Mouse (Mus musculus): Measurements from ENCODE around the gene Nek10.
"Not testable (repeated sequence)": the region's sequence is repeated elsewhere in the genome, so short reads cannot be mapped to it uniquely, and the experiment has no call there.

Nek10 gene

DNA sequence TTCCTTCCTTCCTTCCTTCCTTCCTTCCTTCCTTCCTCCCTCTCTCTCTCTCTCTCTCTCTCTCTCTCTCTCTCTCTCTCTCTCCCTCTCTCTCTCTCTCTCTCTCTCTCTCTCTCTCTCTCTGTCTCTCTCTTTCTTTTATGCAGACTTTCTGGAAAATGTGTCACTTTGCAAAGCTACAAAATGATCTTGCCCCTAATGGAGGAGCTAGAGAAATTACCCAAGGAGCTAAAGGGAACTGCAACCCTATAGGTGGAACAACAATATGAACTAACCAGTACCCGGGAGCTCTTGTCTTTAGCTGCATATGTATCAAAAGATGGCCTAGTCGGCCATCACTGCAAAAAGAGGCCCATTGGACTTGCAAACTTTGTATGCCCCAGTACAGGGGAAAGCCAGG lies at the start of gene Nek10:
Nek10 (plus strand) TSS at position 301 of the 400 bp plus-strand sequence.
- not testable (repeated sequence) for DNase-seq

- DNase-seq, result no peak
Observed at GRCm38 (mm10) chr14:14781169-14781568, 22.0 kb upstream of the Nek10 start.

DNA sequence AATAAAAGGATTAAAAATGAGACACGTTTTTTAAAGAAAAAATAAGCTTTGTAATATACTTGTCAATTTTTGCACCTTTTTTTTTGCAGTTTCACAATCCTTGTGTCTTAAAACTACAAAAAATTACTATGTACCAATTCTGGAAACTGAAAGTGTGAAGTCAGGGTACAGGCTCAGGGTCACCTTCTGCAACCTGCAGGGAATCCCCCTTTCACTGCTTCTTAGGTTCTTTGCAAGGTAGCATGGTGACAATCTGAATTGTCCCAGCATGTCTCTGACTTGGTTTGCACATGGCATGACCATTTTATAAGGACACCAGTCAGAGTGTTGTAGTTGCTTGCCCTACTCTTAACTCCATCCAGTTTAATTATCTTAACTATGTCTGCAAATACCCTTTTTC lies 19.0 kb upstream of the Nek10 start:
- DNase-seq, result no peak

- no peak for DNase-seq
Observed at GRCm38 (mm10) chr14:14786979-14787378, 16.2 kb upstream of the Nek10 start.

GRCm38 (mm10) chr14:14789840-14790470 lies 13.3 kb upstream of the Nek10 start:
- DNase-seq, result no peak

DNA sequence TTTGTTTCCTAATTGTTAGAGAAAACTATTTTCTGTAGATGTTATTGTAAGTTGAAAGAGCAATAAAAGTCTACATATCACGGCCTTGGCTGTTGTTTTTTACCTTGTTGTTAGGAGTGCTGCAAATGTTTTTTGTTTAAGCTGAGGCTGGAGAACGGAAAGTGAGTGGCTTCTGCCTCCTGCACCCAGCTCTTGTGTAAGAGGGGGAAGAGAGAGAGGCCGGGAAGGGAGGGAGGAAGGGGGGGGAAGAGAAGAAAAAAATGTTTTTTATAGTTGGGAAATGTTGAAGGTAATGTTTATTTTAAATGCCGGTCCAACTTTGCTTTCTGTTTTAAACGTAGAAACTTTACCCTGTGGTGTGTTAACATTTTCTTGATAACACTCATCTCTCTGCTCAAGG lies 3.4 kb upstream of the Nek10 start:
- DNase-seq, result no peak

GRCm38 (mm10) chr14:14800332-14800731 lies 2.9 kb upstream of the Nek10 start:
- DNase-seq, result no peak

GRCm38 (mm10) chr14:14800810-14801209 lies 2.4 kb upstream of the Nek10 start:
- no peak for DNase-seq

DNA sequence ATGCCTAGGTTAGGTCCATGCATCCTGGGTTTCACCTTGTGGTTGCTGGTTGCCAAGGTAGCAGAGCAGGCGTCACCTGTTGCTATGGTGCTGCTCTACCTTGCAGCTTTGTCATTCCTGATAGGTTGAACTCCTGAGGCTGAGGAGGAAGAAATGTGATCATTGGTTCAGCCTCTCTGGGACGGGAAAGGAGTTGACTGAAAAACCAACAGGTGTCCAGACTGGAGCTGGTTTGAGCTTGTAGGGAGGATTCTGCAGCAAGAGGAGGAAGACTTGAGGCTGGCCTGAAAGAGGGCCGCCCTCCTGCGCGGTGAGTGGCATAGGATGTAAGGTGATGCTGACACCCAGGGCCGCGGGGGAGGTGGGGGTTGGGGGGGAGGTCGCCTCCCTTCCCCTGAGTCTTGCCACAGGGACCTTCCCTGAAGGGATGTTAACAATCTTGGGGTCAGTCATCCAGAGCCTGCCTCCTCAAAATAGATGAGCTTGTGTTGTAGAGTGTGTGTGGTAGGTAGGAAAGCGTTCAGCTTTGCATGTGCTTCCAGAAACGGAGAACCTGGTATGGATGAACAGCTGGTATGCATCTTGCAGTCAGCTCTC lies 804 bp downstream of the Nek10 start:
- DNase-seq, result peak in 1 of 2 experiments; percentile 1

GRCm38 (mm10) chr14:14804518-14805212 lies 1.4 kb downstream of the Nek10 start:
- DNase-seq, result no peak

GRCm38 (mm10) chr14:14832520-14833240 lies 29.5 kb downstream of the Nek10 start:
- peak; percentile 41 to 64 for DNase-seq

DNA sequence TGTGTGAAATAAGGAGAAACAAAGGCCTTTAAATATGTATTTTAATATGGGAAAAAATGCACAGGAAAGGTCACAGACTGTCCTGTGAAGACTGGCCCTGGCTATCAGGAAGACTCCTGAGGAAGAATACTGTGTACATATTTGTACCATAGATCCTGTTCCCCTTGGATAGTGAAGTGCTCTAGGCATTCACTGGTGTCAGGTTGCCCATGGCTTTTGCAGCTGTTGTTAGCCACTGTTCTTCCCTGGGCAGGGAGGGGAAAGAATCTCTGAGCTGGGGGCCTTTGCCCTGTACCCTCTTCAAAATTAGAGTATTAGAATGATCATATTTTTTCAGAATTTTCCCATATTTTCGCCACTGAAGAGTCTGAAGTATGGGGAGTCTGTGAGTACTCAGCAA lies 30.3 kb downstream of the Nek10 start:
- no peak for DNase-seq

DNA sequence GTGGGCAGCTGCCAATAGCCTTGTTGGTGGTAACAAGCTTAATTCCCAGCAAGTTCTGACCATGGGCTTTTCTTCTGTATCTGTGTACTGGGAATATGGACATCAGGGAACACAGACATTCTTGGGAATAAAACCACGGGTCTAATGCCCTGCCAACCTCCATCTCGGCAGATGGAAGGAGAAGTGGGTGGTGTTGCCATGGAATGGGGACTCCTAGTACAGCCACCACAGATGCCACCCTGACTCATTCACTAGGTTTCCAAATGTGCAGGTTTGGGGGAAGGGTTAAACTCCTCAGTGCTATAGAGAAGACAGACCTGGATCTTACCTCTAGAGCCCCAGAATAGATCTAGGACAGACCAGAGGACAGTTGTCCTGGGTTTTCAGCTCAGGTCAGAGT lies 31.1 kb downstream of the Nek10 start:
- DNase-seq, result no peak

DNA sequence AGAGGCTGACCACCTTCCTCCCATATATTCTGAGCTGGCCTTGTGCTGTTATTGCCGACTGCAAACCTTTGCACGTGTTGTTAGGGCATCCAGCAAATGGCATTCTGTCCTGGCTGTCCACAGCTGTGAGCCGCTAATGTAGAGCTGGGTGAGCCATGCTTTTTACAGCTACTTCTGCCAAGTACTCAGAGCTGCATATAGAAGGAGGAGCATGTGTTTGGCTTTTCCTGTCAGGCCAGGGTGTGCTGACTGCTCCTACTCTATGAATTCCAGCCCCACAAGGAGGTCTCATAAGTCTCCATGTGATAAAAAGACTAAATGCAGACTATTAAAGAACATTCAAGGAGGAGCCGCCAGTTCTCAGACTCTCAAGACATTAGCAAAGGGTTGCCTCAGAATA lies 34.4 kb downstream of the Nek10 start:
- no peak for DNase-seq

- DNase-seq, result no peak
Observed at GRCm38 (mm10) chr14:14838109-14838508, 34.9 kb downstream of the Nek10 start.

DNA sequence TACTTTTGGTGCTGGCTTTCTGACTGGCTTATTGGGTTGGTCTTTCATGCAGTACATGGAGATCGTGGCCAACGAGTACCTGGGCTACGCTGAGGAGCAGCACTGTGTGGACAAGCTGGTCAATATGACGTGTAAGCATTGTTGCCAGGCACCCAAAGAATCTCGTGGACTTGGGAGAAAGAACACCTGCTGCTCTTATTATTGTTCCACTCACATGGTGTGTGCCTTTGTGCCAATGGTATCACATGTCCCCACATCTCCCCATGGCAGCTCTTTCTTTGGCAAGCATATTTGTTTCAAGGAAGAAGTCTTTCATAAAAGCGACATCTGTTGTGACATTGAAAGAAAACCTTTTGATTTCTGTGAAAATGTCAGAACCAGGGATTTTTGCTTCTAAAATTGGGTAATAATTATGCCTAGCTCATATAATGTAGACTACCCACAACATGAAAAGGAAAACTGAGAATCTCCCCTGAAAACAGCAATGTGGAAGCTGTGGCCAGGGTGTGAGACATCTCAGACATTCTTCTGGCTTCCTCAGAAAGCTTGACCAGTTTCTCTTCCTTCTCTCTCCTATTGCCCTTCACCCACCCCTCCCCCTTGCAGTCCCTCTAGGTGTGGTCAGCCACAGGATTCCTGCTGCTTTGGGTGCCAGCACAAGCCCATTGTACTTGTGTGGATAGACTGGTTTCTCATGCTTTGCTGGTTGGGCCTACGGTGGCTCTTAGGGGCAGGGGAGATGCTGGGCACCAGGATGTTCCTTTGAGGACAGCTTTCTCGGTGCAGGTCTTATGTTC lies 39.7 kb downstream of the Nek10 start:
- DNase-seq, result no peak

- DNase-seq, result no peak
Observed at GRCm38 (mm10) chr14:14852838-14853237, 49.6 kb downstream of the Nek10 start.

DNA sequence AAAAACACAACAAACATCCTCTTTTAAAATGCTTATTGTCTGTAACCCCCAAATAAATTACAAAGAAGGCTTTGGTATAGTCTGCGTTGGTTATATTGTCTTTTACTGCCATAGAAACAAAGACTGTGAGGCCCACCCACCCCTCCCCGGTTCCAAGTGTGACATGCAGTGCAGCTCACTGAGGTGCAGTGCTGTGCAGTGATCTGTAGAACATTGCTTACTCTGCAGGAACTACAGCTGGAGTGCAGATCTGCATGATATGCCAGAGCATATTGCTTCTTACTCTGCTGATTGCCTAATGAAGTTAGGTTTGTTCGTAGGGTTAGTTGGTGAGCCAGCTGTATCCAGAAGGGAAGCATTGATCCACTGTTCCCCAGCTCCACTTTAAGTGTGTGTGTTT lies 57.1 kb downstream of the Nek10 start:
- no peak for DNase-seq

DNA sequence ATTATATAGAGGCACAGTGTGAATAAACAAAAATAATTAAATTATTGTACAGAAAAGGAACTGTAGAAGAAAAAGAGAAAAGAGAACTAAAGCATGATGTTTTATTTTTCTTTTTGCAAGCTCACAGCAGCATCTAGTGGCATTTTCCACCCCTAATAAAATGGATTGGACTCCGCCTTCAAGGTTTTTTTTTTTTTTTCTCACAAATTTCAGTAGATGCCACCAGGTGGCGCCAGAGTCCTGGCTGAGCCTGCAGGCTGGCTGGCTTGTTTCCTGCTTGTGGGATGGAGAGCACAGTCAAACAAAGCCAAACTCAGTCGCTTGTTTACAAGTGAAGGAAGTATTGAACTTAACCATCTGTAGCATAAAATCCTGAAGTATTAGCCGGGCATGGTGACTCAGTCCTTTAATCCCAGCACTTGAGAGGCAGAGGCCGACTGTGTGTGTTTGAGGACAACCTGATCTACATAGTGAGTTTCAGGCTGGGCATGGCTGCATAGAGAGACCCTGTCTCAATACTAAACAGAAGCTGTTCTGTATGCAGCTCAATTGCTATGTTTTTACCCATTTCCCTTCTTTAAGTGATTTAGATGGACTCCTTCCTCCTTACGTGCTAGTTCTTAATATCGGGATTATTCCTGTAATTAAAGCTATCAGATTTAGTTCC lies 60.6 kb downstream of the Nek10 start:
- peak; percentile 70 to 81 for DNase-seq

GRCm38 (mm10) chr14:14869239-14869638 lies 66.0 kb downstream of the Nek10 start:
- no peak for DNase-seq

DNA sequence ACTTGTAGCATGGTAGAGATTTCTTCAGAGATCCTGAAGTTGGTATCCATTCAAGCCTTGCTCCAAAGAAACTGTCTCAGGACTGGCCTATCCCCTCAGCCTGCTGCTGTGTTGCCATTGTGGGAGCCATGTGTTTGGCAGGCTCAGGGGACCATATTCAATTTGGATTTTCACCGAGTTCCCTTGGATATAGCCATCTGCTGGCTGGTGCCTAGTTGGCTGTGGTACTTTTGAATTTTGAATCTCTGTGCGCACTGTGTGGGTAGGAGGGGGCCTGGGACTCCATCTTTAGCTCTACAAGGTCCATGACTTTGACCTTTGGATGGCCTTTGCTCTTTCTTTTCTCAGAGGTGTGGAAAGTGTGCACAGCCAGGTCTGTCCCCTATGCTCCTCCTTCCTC lies 66.8 kb downstream of the Nek10 start:
- DNase-seq, result no peak

- DNase-seq, result no peak
Observed at GRCm38 (mm10) chr14:14870463-14870862, 67.2 kb downstream of the Nek10 start.

Data from kidney, postnatal 25 days (tissue).